Mouse (Mus musculus): Measurements from ENCODE around the gene N4bp2.
A peak's percentile ranks its signal among the peaks of the same experiment; 100 is the strongest.
"Not testable (repeated sequence)": the region's sequence is repeated elsewhere in the genome, so short reads cannot be mapped to it uniquely, and the experiment has no call there.

Gene N4bp2

GRCm38 (mm10) chr5:65764786-65765634 is 1.7 kb downstream of the N4bp2 start:
- DNase-seq: peak; percentile 92 to 94

DNA sequence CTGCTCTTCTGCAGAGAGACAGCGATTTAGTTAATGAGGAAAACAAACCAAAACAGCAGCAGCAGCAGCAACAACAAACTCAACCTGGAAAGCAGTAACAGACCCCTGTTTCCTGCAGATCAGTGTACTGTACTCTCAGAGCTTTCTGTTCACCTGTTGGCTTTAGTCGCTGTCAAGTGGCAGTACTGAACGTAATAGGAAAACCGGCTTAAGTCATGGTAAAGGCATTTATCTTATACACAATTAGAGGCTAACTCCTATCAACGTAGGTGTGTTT is 2.3 kb downstream of the N4bp2 start:
- DNase-seq: no peak

GRCm38 (mm10) chr5:65768007-65768406 is 4.7 kb downstream of the N4bp2 start:
- DNase-seq: no peak

DNA sequence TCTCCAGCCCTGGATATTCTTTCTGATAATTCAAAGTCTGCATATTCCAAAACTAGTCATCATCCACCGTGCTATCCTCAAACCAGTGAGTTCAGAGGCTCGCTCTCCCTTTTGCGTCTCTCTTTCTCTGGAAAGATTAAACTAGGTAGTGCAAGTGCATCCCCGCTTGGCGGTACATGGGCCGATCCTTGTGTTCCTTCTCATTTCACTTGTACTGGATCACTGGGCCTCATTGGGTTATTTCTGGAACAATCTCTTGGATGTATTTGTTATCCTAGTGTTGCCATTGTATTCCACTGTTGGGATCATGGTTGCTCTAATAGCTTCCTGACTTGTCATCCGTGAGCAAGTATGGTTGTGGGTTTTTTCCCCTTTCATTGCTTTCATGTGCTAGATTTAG is 6.7 kb downstream of the N4bp2 start:
- DNase-seq: no peak

DNA sequence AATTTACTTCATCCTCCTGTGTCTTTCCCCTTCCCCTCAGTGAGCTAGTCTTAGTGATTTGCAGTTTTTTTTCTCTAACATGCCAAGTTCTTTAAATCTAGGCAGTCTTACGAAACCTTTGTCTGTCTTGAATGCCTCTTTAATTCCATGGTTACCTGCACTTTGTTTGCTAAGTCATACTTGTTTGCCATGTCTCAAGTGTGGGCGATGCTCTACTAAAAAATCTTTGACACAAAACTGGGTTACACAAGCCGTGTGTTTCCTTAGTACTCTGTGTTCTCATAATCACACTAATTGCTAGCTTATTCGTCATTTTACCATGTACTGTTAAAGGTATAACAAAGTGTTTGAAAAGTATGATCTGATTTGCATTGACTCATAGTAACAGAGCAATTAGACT is 7.2 kb downstream of the N4bp2 start:
- DNase-seq: no peak

DNA sequence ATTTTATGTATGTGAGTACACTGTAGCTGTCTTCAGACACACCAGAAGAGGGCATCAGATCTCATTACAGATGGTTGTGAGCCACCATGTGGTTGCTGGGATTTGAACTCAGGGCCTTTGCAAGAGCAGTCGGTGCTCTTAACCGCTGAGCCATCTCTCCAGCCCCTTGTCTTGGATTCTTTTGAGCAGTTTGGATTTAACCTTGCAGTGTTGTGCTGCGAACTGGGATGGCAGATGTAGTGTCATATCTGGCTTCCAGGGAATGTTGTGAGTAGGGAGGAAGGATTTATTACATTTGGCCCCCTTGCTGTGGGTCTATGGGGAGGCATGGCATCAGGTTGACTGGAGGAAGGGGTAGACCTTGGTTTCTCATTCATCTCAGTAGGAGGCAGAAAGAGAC is 10.6 kb downstream of the N4bp2 start:
- DNase-seq: not testable (repeated sequence)

- DNase-seq: no peak
Observed at GRCm38 (mm10) chr5:65776166-65776565, 12.8 kb downstream of the N4bp2 start.

GRCm38 (mm10) chr5:65776907-65777306 is 13.6 kb downstream of the N4bp2 start:
- no peak for DNase-seq

DNA sequence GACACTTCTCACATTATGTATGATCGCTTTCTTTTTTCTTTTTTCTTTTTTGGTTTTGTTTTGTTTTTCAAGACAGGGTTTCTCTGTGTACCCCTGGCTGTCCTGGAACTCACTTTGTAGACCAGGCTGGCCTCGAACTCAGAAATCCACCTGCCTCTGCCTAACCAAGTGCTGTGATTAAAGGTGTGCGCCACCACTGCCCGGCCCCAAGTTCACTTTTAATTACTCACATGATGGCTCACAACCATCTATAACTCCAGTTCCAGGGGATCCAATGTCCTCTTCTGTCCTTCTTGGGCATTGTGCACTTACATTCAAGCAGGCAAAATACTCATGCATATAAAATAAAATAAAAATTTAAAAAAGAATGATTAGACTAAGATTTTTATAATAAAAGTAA is 15.7 kb downstream of the N4bp2 start:
- not testable (repeated sequence) for DNase-seq

- no peak for DNase-seq
Observed at GRCm38 (mm10) chr5:65779401-65780063, 16.2 kb downstream of the N4bp2 start.

- DNase-seq: no peak
Observed at GRCm38 (mm10) chr5:65781147-65781715, 17.9 kb downstream of the N4bp2 start.

DNA sequence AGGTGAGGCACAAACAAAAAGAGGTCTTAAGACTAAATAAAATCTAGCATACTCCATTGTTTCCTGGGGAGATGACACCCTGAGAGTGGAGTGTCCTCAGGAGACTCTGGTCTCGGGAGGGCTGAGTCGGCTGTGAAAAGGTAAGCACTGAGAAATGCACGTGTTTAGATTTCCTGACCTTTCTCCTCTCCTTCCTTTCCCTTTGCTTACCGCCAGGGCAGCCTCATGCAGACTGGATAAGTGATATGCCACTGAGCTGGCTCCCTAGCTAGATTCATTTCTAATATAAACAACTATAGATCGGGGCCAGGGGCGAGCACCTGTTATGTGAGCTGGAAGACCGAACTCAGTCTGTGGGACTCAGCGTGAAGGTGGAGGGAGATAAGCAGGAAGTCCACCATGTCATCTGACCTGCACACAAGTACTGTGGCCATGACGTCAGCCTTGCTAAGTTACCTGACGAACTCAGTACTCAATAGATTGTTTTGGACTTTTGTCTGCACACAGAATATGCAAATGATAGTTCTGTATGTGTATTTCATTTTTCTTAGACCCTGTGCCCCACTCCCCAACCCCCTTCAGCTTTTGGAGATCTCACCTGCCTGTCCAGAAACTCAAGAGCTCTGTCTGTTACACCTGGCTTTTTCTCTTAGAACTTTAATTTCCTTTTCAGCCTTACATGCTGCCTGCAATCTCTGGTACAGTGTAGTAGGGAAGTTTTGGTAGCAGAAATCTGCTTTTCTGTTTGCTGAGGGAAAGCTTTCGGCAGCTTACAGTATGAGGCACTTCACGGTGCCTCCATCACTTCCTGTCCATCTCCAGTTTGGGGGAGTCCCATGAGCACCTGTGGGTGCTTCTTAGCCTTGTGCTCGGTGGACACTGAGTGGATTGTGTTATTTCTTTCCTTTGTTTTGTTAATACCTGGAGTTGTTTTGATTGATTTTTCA is 18.7 kb downstream of the N4bp2 start:
- DNase-seq: no peak

DNA sequence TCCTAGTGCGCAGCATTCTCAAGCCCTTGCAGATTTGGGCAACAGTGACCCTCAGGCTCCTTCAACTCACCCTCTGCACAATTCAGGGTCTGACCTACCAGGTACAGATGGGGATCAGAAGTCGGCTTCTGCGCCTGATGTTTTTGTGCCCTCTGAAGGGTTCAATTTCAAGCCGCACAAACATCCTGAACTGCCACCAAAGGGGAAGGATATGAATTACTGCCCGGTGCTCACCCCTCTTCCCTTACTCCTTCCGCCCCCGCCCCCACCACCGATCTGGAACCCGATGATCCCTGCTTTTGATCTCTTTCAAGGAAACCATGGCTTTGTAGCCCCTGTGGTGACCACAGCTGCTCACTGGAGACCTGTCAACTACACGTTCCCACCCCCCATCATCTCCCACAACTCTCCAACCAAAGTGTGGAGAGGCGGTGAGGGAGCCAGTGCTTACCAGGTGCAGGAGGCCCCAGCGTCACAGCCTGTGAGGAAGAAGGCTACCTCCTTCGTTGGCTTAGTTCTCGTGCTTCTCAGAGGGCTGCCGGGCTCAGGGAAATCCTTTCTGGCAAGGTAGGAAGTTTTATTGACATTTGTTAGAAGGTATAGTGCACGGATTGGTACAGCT is 27.4 kb downstream of the N4bp2 start:
- no peak for DNase-seq

DNA sequence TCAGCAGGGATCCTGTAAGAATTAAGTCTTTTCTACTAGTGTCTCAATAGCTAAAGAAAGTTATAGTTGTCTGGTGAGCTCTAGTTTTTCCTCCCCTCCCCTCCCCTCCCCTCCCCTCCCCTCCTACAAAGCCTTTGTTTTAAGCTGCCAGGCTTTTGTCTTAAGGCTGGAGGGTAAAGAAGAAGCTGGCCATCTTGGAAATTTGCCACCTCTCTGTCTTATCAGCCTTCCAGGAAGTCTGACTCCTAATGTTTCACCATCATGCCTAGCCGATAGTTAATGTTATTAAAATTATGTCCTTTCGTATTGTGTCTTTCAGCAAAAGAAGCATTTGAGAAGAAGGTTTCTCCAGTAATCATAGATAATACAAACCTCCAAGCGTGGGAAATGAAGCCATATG is 30.9 kb downstream of the N4bp2 start:
- DNase-seq: no peak

- DNase-seq: no peak
Observed at GRCm38 (mm10) chr5:65794702-65795101, 31.4 kb downstream of the N4bp2 start.

- DNase-seq: no peak
Observed at GRCm38 (mm10) chr5:65795293-65795993, 32.1 kb downstream of the N4bp2 start.

DNA sequence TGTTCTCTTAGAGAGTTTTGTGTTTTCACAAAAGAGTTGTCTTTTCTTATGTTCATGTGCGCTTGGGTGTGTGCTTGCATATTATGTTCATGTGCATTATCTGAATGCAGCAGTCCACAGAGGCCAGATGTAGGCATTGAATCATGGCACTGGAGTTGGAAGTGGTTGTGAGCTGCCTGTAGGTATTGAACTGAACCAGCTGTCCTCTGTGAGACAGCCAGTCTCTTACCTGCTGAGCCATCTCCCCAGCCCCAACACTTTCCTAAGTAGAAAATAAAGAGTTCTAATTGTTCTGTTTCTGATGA is 32.6 kb downstream of the N4bp2 start:
- DNase-seq: no peak

- DNase-seq: peak; percentile 16 to 48
Observed at GRCm38 (mm10) chr5:65823601-65824133, 60.3 kb downstream of the N4bp2 start.

GRCm38 (mm10) chr5:65826476-65826875 is 63.2 kb downstream of the N4bp2 start:
- DNase-seq: no peak

DNA sequence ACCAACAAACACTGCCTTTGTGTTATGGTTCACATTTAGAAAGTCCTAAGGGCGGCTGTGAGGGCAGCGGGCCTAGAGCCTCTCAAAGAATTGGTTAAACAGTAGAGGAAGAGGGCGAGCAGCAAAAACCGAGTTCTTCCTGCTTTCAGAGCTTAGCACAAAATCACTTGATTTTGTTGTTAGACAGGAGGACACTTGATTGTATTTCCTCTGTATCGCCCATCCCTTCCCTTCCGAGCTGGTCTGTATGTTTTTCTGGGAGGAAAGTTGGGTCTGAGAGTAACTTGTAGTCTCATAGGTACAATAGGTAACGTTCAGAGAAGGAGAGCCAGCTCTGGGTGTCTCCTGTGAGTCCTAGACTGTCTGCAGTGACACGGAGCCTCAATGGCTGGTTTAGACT is 63.8 kb downstream of the N4bp2 start:
- no peak for DNase-seq

GRCm38 (mm10) chr5:65828261-65828660 is 64.9 kb downstream of the N4bp2 start:
- DNase-seq: no peak

- no peak for DNase-seq
Observed at GRCm38 (mm10) chr5:65829059-65829458, 65.7 kb downstream of the N4bp2 start.
